Mouse (Mus musculus): ENCODE results near the gene Lrrc61. TPM values are rescaled to one million over a fixed set of nuclear protein-coding genes. Genes with fewer than 3 reads are reported as not detected.

Gene Lrrc61
- total RNA-seq, 2 experiments from 2014 or later = 36.6 to 40.9 TPM

DNA sequence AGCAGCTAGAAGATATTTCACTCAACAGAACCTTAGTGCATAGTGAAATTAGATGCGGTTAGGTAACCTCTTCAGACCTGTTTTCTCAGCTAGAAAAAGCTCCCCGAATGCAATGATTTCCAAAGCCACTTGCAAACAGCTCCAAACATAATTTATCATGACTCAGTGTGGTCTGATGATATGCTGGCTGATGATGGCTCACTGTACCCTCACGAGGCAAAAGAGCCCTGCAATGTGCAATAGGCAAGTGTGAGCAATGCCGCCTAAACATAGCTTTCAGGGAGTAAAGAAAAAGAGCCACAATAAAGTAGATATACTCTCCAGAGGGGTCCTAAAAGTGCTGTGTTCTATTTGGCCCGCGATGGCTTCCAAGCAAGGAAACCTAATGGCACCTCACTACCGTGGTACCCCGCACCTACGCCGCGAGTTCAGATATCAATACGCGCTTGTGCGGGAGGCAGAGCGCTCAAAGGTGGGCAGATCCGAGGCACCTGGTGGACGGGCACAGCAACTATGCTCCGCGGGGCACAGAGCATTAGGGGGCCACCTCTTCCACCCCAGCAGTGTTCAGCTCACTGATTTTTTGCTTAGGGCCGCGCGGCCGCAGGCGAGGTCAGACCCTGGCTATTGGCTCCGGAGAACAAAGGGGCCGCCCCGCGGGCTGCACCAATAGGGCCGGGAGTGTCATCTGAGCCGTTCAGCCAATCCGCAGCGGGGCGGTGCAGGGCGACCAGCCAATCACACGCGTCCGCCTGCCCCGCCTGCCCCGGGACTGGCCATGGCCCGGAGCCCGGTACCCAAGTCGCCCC is 46.9 kb downstream of the Lrrc61 start, which contains the start of gene Zfp775:
Gene Zfp775 (plus strand): TSS at position 793 of the 809 bp plus-strand sequence.
- peak within 1 kb of the TSS; percentile 89 for H3K4me3 ChIP-seq
- peak; percentile 93 to 95 for DNase-seq (ENCODE audit: low spot score in 2 of 2)
- peak; percentile 37 for TF ChIP-seq CTCF (conservative IDR thresholded peaks at IDR 0.05)
- peak within 1 kb of the TSS; percentile 97 for H3K27ac ChIP-seq

GRCm38 (mm10) chr6:48602080-48602741 is 47.6 kb downstream of the Lrrc61 start:
- peak; percentile 27 to 54 for DNase-seq (ENCODE audit: low spot score in 2 of 2)
- Histone ChIP-seq H3K4me3 (peak overlapping the region; percentile 89), H3K27ac (peak overlapping the region; percentile 97)
- no peak for TF ChIP-seq CTCF (conservative IDR thresholded peaks at IDR 0.05)

DNA sequence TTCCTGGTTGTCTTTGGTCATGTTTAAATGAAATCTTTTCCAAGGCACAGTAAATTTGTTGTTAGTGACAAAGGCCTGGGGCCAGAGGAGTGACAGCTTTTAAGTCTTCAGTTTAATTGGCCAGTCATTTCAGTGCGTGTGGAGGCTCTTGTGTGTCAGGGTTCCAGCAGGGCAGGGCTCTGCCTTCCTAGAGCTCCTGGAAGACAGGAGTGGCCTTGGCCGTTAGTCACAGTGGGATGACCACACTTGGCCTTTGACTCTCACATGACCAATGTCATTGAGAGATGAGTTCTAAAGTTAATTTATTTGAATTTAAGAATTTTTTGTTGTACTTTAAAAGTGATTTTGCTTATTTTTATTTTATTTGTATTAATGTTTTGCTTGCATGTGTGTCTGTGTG is 53.5 kb downstream of the Lrrc61 start:
- no peak for TF ChIP-seq CTCF (conservative IDR thresholded peaks at IDR 0.05)
- Histone ChIP-seq H3K4me3 (no peak overlapping the region), H3K27ac (no peak overlapping the region)
- DNase-seq (ENCODE audit: low spot score in 2 of 2) = no peak

- Histone ChIP-seq H3K27ac (no peak overlapping the region), H3K4me3 (no peak overlapping the region)
- no peak for TF ChIP-seq CTCF (conservative IDR thresholded peaks at IDR 0.05)
- DNase-seq (ENCODE audit: low spot score in 2 of 2) = no peak
These were observed 54.9 kb downstream of the Lrrc61 start for GRCm38 (mm10) chr6:48609512-48609911.

GRCm38 (mm10) chr6:48610657-48611056 is 56.1 kb downstream of the Lrrc61 start:
- H3K4me3 ChIP-seq = no peak overlapping the region
- TF ChIP-seq CTCF (conservative IDR thresholded peaks at IDR 0.05) = peak; percentile 57
- H3K27ac ChIP-seq = no peak overlapping the region
- DNase-seq (ENCODE audit: low spot score in 2 of 2) = no peak

- DNase-seq (ENCODE audit: low spot score in 2 of 2) = no peak
- no peak overlapping the region for H3K4me3 ChIP-seq
- no peak overlapping the region for H3K27ac ChIP-seq
- TF ChIP-seq CTCF (conservative IDR thresholded peaks at IDR 0.05) = no peak
These were observed 58.9 kb downstream of the Lrrc61 start for GRCm38 (mm10) chr6:48613464-48613863.

GRCm38 (mm10) chr6:48614756-48615155 is 60.2 kb downstream of the Lrrc61 start:
- Histone ChIP-seq H3K4me3 (no peak overlapping the region), H3K27ac (no peak overlapping the region)
- TF ChIP-seq CTCF (conservative IDR thresholded peaks at IDR 0.05) = no peak
- no peak for DNase-seq (ENCODE audit: low spot score in 2 of 2)

DNA sequence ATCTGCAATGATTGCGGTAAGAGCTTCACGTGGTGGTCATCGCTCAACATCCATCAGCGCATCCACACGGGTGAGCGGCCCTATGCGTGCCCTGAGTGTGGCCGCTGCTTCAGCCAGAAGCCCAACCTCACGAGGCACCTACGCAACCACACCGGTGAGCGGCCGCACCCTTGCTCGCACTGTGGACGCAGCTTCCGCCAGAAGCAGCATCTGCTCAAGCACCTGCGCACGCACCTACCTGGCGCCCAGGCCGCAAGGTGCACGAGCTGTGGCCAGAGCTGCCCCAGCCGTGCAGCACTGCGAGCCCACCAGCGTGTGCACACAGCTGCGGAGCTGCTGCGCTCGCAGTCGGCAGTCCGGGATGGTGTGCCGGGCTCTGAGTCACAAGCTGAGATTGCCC is 65.4 kb downstream of the Lrrc61 start:
- no peak for DNase-seq (ENCODE audit: low spot score in 2 of 2)
- Histone ChIP-seq H3K27ac (no peak overlapping the region), H3K4me3 (no peak overlapping the region)
- TF ChIP-seq CTCF (conservative IDR thresholded peaks at IDR 0.05) = no peak

Other genes starting within 250 kb of the Lrrc61 start
- 10 to 100 TPM; 42.9 to 49.3 TPM for gene Krba1, start 159.2 kb upstream of the Lrrc61 start, total RNA-seq (2021)
- gene Zfp467, start 109.0 kb upstream of the Lrrc61 start, total RNA-seq (2021) = 10 to 100 TPM; 20.2 to 25.8 TPM
- gene Sspo, start 106.6 kb upstream of the Lrrc61 start, total RNA-seq (2021) = 1 to 10 TPM in 1 of 2 experiments, under 1 TPM in 1; 0.92 to 1.5 TPM
- gene Atp6v0e2, start 17.2 kb upstream of the Lrrc61 start, total RNA-seq (2021) = 100 to 1,000 TPM; 443 to 456 TPM
- 10 to 100 TPM; 11.4 to 16.0 TPM for gene Rarres2, start 18.0 kb downstream of the Lrrc61 start, total RNA-seq (2021)
- not detected for gene Gm45021, start 34.8 kb downstream of the Lrrc61 start, total RNA-seq (2021)
- gene Repin1, start 39.1 kb downstream of the Lrrc61 start, total RNA-seq (2021) = 10 to 100 TPM; 48.6 to 53.1 TPM
- not detected for gene Gm44965, start 39.1 kb downstream of the Lrrc61 start, total RNA-seq (2021)
- gene Zfp775, start 47.3 kb downstream of the Lrrc61 start, total RNA-seq (2021) = 10 to 100 TPM in 1 of 2 experiments, 1 to 10 TPM in 1; 7.9 to 10.4 TPM
- gene AI854703, start 72.0 kb downstream of the Lrrc61 start, total RNA-seq (2021) = 10 to 100 TPM; 12.7 to 13.4 TPM
- gene Gimap8, start 92.4 kb downstream of the Lrrc61 start, total RNA-seq (2021) = under 1 TPM; 0.81 to 0.97 TPM
- under 1 TPM; 0.42 to 0.44 TPM for gene Gimap9, start 121.3 kb downstream of the Lrrc61 start, total RNA-seq (2021)
- not detected for gene Gimap4, start 129.8 kb downstream of the Lrrc61 start, total RNA-seq (2021)
- 1 to 10 TPM; 4.2 to 5.5 TPM for gene Gimap6, start 153.4 kb downstream of the Lrrc61 start, total RNA-seq (2021)
- not detected for gene Gm28053, start 163.8 kb downstream of the Lrrc61 start, total RNA-seq (2021)
- not detected for gene Gimap7, start 163.8 kb downstream of the Lrrc61 start, total RNA-seq (2021)
- gene Gimap1, start 184.3 kb downstream of the Lrrc61 start, total RNA-seq (2021) = 1 to 10 TPM; 1.5 to 3.9 TPM
- gene Gimap5, start 191.4 kb downstream of the Lrrc61 start, total RNA-seq (2021) = 1 to 10 TPM in 1 of 2 experiments, under 1 TPM in 1; 0.74 to 1.5 TPM
- not detected for gene Gimap3, start 216.1 kb downstream of the Lrrc61 start, total RNA-seq (2021)

Measured in layer of hippocampus, adult 2 months (tissue).